Mouse (Mus musculus): ENCODE results near the gene Itpkc. TPM values are rescaled to one million over a fixed set of nuclear protein-coding genes. Genes with fewer than 3 reads are reported as not detected.

The Itpkc gene
- polyA plus RNA-seq, 1 experiment, result 12.4 TPM

- peak overlapping the region; percentile 79 for H3K4me3 ChIP-seq (replicated peaks; ENCODE audit: insufficient read depth, low read depth, low read length)
- H3K27me3 ChIP-seq (ENCODE audit: control insufficient read depth, insufficient read depth, low read length), result no peaks in the 10 kb centered on the region
- no peak for DNase-seq
- WGBS, result 12% methylated on average over 4 of the region's 4 CpGs
- no peaks in the 10 kb centered on the region for H3K4me1 ChIP-seq (ENCODE audit: control insufficient read depth, insufficient read depth, low read length)
- peak overlapping the region; percentile 55; the same call in 1 of the 2 replicates for H3K27ac ChIP-seq (ENCODE audit: insufficient read depth, low read length)
- no peak for TF ChIP-seq POLR2A (IDR thresholded peaks at IDR 0.05; ENCODE audit: borderline replicate concordance, insufficient read depth, low read length)
- no peak for TF ChIP-seq CTCF (IDR thresholded peaks at IDR 0.05; ENCODE audit: borderline replicate concordance, insufficient read depth, low read depth, low read length)
Measured at GRCm38 (mm10) chr7:27177942-27178323, 50.5 kb downstream of the Itpkc start.

GRCm38 (mm10) chr7:27174896-27175295 lies 53.6 kb downstream of the Itpkc start:
- TF ChIP-seq CTCF (IDR thresholded peaks at IDR 0.05; ENCODE audit: borderline replicate concordance, insufficient read depth, low read depth, low read length) (no peak), POLR2A (IDR thresholded peaks at IDR 0.05; ENCODE audit: borderline replicate concordance, insufficient read depth, low read length) (no peak)
- DNase-seq, result no peak
- 78% methylated on average over 7 of the region's 7 CpGs for WGBS

GRCm38 (mm10) chr7:27174496-27174895 lies 54.0 kb downstream of the Itpkc start:
- Histone ChIP-seq H3K4me1 (ENCODE audit: control insufficient read depth, insufficient read depth, low read length) (no peaks in the 10 kb centered on the region), H3K4me3 (replicated peaks; ENCODE audit: insufficient read depth, low read depth, low read length) (no peak overlapping the region), H3K27ac (ENCODE audit: insufficient read depth, low read length) (no peak overlapping the region), H3K27me3 (ENCODE audit: control insufficient read depth, insufficient read depth, low read length) (no peaks in the 10 kb centered on the region)
- no peak for DNase-seq
- WGBS, result 94% methylated on average over 15 of the region's 15 CpGs
- TF ChIP-seq POLR2A (IDR thresholded peaks at IDR 0.05; ENCODE audit: borderline replicate concordance, insufficient read depth, low read length), result no peak
- TF ChIP-seq CTCF (IDR thresholded peaks at IDR 0.05; ENCODE audit: borderline replicate concordance, insufficient read depth, low read depth, low read length), result no peak

More at GRCm38 (mm10) chr7:27174896-27175295, 53.6 kb downstream of the Itpkc start:
- H3K4me1 ChIP-seq (ENCODE audit: control insufficient read depth, insufficient read depth, low read length), result no peaks in the 10 kb centered on the region
- no peaks in the 10 kb centered on the region for H3K27me3 ChIP-seq (ENCODE audit: control insufficient read depth, insufficient read depth, low read length)
- no peak overlapping the region for H3K27ac ChIP-seq (ENCODE audit: insufficient read depth, low read length)
- H3K4me3 ChIP-seq (replicated peaks; ENCODE audit: insufficient read depth, low read depth, low read length), result no peak overlapping the region

- TF ChIP-seq CTCF (IDR thresholded peaks at IDR 0.05; ENCODE audit: borderline replicate concordance, insufficient read depth, low read depth, low read length), result no peak
- TF ChIP-seq POLR2A (IDR thresholded peaks at IDR 0.05; ENCODE audit: borderline replicate concordance, insufficient read depth, low read length), result no peak
- WGBS, result 91% methylated on average over 3 of the region's 3 CpGs
- DNase-seq, result no peak
- peaks cover 6% of the 10 kb centered on the region; the same call in 1 of the 2 replicates for H3K4me1 ChIP-seq (ENCODE audit: control insufficient read depth, insufficient read depth, low read length)
- H3K27me3 ChIP-seq (ENCODE audit: control insufficient read depth, insufficient read depth, low read length), result no peaks in the 10 kb centered on the region
- no peak overlapping the region for H3K4me3 ChIP-seq (replicated peaks; ENCODE audit: insufficient read depth, low read depth, low read length)
- no peak overlapping the region for H3K27ac ChIP-seq (ENCODE audit: insufficient read depth, low read length)
Measured at GRCm38 (mm10) chr7:27170981-27171380, 57.5 kb downstream of the Itpkc start.

- peaks cover 20% of the 10 kb centered on the region for H3K4me1 ChIP-seq (ENCODE audit: control insufficient read depth, insufficient read depth, low read length)
- H3K27ac ChIP-seq (ENCODE audit: insufficient read depth, low read length), result no peak overlapping the region
- no peak for TF ChIP-seq CTCF (IDR thresholded peaks at IDR 0.05; ENCODE audit: borderline replicate concordance, insufficient read depth, low read depth, low read length)
- no peak for TF ChIP-seq POLR2A (IDR thresholded peaks at IDR 0.05; ENCODE audit: borderline replicate concordance, insufficient read depth, low read length)
- DNase-seq, result no peak
- no peaks in the 10 kb centered on the region for H3K27me3 ChIP-seq (ENCODE audit: control insufficient read depth, insufficient read depth, low read length)
- H3K4me3 ChIP-seq (replicated peaks; ENCODE audit: insufficient read depth, low read depth, low read length), result no peak overlapping the region
- WGBS, result 94% methylated on average over 5 of the region's 5 CpGs
Measured at GRCm38 (mm10) chr7:27168371-27168770, 60.1 kb downstream of the Itpkc start.

GRCm38 (mm10) chr7:27167475-27168094 lies 60.9 kb downstream of the Itpkc start:
- H3K4me1 ChIP-seq (ENCODE audit: control insufficient read depth, insufficient read depth, low read length), result peaks cover 28% of the 10 kb centered on the region
- no peak for TF ChIP-seq CTCF (IDR thresholded peaks at IDR 0.05; ENCODE audit: borderline replicate concordance, insufficient read depth, low read depth, low read length)
- no peak for TF ChIP-seq POLR2A (IDR thresholded peaks at IDR 0.05; ENCODE audit: borderline replicate concordance, insufficient read depth, low read length)
- DNase-seq, result no peak
- H3K4me3 ChIP-seq (replicated peaks; ENCODE audit: insufficient read depth, low read depth, low read length), result peak overlapping the region; percentile 95
- WGBS, result 65% methylated on average over 11 of the region's 11 CpGs
- peak overlapping the region; percentile 91 for H3K27ac ChIP-seq (ENCODE audit: insufficient read depth, low read length)
- H3K27me3 ChIP-seq (ENCODE audit: control insufficient read depth, insufficient read depth, low read length), result no peaks in the 10 kb centered on the region

GRCm38 (mm10) chr7:27166614-27167474 lies 61.6 kb downstream of the Itpkc start, which contains the start of gene Egln2:
Gene Egln2, minus strand, starts transcription at chr7:27166802.
- TF ChIP-seq CTCF (IDR thresholded peaks at IDR 0.05; ENCODE audit: borderline replicate concordance, insufficient read depth, low read depth, low read length), result no peak
- peak; percentile 93 for TF ChIP-seq POLR2A (IDR thresholded peaks at IDR 0.05; ENCODE audit: borderline replicate concordance, insufficient read depth, low read length)
- DNase-seq, result peak; percentile 95 to 96
- 1% methylated on average over 61 of the region's 61 CpGs for WGBS
- Histone ChIP-seq H3K4me1 (ENCODE audit: control insufficient read depth, insufficient read depth, low read length) (peaks cover 35% of the 10 kb centered on the region), H3K27me3 (ENCODE audit: control insufficient read depth, insufficient read depth, low read length) (no peaks in the 10 kb centered on the region), H3K27ac (ENCODE audit: insufficient read depth, low read length) (peak within 1 kb of the TSS; percentile 97), H3K4me3 (replicated peaks; ENCODE audit: insufficient read depth, low read depth, low read length) (peak within 1 kb of the TSS; percentile 95)
